Mouse (Mus musculus): Measurements from ENCODE around the gene Rxra.

DNA sequence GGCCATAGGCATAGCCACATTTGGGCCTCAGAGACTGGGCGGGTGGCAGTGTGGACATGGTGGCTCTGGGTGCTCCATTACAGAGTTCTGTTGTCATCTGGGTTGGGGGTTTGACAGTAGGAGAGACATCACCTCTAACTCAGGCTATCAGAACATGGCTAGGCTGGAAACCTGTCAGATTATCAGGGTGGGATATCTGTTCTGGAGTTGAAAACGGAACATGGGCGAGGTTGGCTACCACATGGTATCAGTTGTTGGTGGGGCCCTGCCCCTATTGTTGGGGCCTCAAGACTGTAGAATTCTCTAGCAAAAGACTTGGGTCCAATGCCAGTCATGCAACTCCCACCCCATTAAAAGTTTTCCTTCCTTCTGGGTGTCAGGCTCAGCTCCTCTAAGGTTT, 37.1 kb downstream of the Rxra start:
- TF ChIP-seq CTCF (IDR thresholded peaks at IDR 0.05; ENCODE audit: low read depth, low read length) (no peak), GATA2 (IDR thresholded peaks at IDR 0.05; ENCODE audit: borderline replicate concordance, low read depth, low read length) (no peak)
